Mouse (Mus musculus): ENCODE data around the gene Tmem256. TPM values are rescaled to one million over a fixed set of nuclear protein-coding genes. Genes with fewer than 3 reads are reported as not detected.

Gene Tmem256
- total RNA-seq, 2 experiments from 2014 or later = 144 to 165 TPM

GRCm38 (mm10) chr11:69867335-69867734, 29.0 kb downstream of the Tmem256 start:
- Histone ChIP-seq H3K4me3 (no peak overlapping the region), H3K27ac (0 out of 2 replicates have a peak overlapping the region, but pooled peaks have one; percentile 5)
- no peak for DNase-seq
- intact Hi-C loops (cut with DNase I) = no loop called here
- TF ChIP-seq CTCF (IDR thresholded peaks at IDR 0.05) = no peak

GRCm38 (mm10) chr11:69870289-69871069, 32.2 kb downstream of the Tmem256 start:
- DNase-seq = no peak
- intact Hi-C loops (cut with DNase I) = no loop called here
- H3K4me3 ChIP-seq = no peak overlapping the region

GRCm38 (mm10) chr11:69871822-69872221, 33.5 kb downstream of the Tmem256 start:
- no peak overlapping the region for H3K4me3 ChIP-seq
- intact Hi-C loops (cut with DNase I) = no loop called here

More at GRCm38 (mm10) chr11:69870289-69871069, 32.2 kb downstream of the Tmem256 start:
- no peak overlapping the region for H3K27ac ChIP-seq
- TF ChIP-seq CTCF (IDR thresholded peaks at IDR 0.05) = no peak

GRCm38 (mm10) chr11:69872451-69872850, 34.1 kb downstream of the Tmem256 start:
- Histone ChIP-seq H3K27ac (no peak overlapping the region), H3K4me3 (no peak overlapping the region)
- DNase-seq = no peak
- TF ChIP-seq CTCF (IDR thresholded peaks at IDR 0.05) = no peak
- intact Hi-C loops (cut with DNase I) = no loop called here

More at GRCm38 (mm10) chr11:69871822-69872221, 33.5 kb downstream of the Tmem256 start:
- no peak for DNase-seq
- no peak for TF ChIP-seq CTCF (IDR thresholded peaks at IDR 0.05)
- H3K27ac ChIP-seq = no peak overlapping the region

GRCm38 (mm10) chr11:69876186-69876585, 37.9 kb downstream of the Tmem256 start:
- no peak for DNase-seq
- TF ChIP-seq CTCF (IDR thresholded peaks at IDR 0.05) = peak; percentile 6; the same call in 1 of the 2 replicates
- intact Hi-C loops (cut with DNase I) = loop anchor here (2.0 to 5.0 kb wide), 4 partner anchors 71 to 194 kb away; partner anchors contain the start of genes Polr2a, Senp3 and Tmem102
- Histone ChIP-seq H3K27ac (peak overlapping the region; percentile 76), H3K4me3 (peak overlapping the region; percentile 3)

- TF ChIP-seq CTCF (IDR thresholded peaks at IDR 0.05) = peak; percentile 95
- Histone ChIP-seq H3K27ac (peak overlapping the region; percentile 76), H3K4me3 (peak overlapping the region; percentile 53)
- DNase-seq = peak; percentile 89
- intact Hi-C loops (cut with DNase I) = loop anchor here (2.0 to 5.0 kb wide), 4 partner anchors 72 to 195 kb away; partner anchors contain the start of genes Polr2a, Senp3 and Tmem102
Observed at GRCm38 (mm10) chr11:69876867-69877266, 38.6 kb downstream of the Tmem256 start.

- peak within 1 kb of the TSS; percentile 95 for H3K27ac ChIP-seq
- intact Hi-C loops (cut with DNase I) = loop anchor here (2.0 to 5.0 kb wide), 4 partner anchors 73 to 196 kb away; partner anchors contain the start of genes Polr2a, Senp3 and Tmem102
- DNase-seq = no peak
- H3K4me3 ChIP-seq = peak within 1 kb of the TSS; percentile 89
- no peak for TF ChIP-seq CTCF (IDR thresholded peaks at IDR 0.05)
Observed at GRCm38 (mm10) chr11:69877878-69878277, 39.6 kb downstream of the Tmem256 start, which contains the start of gene Tmem95. TSS of gene Tmem95 (minus strand) at chr11:69878018.

- intact Hi-C loops (cut with DNase I) = loop anchor here (5.0 kb wide), 2 partner anchors 121 to 196 kb away; partner anchors contain the start of genes Polr2a and Senp3
- no peak for DNase-seq
- Histone ChIP-seq H3K4me3 (peak overlapping the region; percentile 89), H3K27ac (peak overlapping the region; percentile 95)
- no peak for TF ChIP-seq CTCF (IDR thresholded peaks at IDR 0.05)
Observed at GRCm38 (mm10) chr11:69878399-69878798, 40.1 kb downstream of the Tmem256 start.

GRCm38 (mm10) chr11:69878952-69879351, 40.6 kb downstream of the Tmem256 start:
- H3K27ac ChIP-seq = peak overlapping the region; percentile 95
- DNase-seq = no peak

GRCm38 (mm10) chr11:69879711-69880110, 41.4 kb downstream of the Tmem256 start:
- intact Hi-C loops (cut with DNase I) = loop anchor here (2.0 to 5.0 kb wide), 3 partner anchors 21 to 197 kb away; partner anchors contain the start of genes 2810408A11Rik, Neurl4, Polr2a and Senp3
- peak overlapping the region; percentile 95 for H3K27ac ChIP-seq
- no peak for TF ChIP-seq CTCF (IDR thresholded peaks at IDR 0.05)
- no peak for DNase-seq
- peak overlapping the region; percentile 89 for H3K4me3 ChIP-seq

More at GRCm38 (mm10) chr11:69878952-69879351, 40.6 kb downstream of the Tmem256 start:
- intact Hi-C loops (cut with DNase I) = loop anchor here (5.0 kb wide), 2 partner anchors 122 to 197 kb away; partner anchors contain the start of genes Polr2a and Senp3
- H3K4me3 ChIP-seq = peak overlapping the region; percentile 89
- no peak for TF ChIP-seq CTCF (IDR thresholded peaks at IDR 0.05)

GRCm38 (mm10) chr11:69880506-69880852, 42.2 kb downstream of the Tmem256 start:
- peak; percentile 78 for TF ChIP-seq CTCF (IDR thresholded peaks at IDR 0.05)
- peak; percentile 75 for DNase-seq
- intact Hi-C loops (cut with DNase I) = loop anchor here (2.0 kb wide), 1 partner anchor 20 kb away; the partner anchor contains the start of genes 2810408A11Rik and Neurl4
- Histone ChIP-seq H3K27ac (peak overlapping the region; percentile 95), H3K4me3 (peak overlapping the region; percentile 89)

- peak; percentile 95 for DNase-seq
- peak within 1 kb of the TSS; percentile 95 for H3K27ac ChIP-seq
- peak within 1 kb of the TSS; percentile 89 for H3K4me3 ChIP-seq
- peak; percentile 35 for TF ChIP-seq CTCF (IDR thresholded peaks at IDR 0.05)
- intact Hi-C loops (cut with DNase I) = loop anchor here (2.0 kb wide), 1 partner anchor 20 kb away; the partner anchor contains the start of genes 2810408A11Rik and Neurl4
Observed at GRCm38 (mm10) chr11:69880853-69881603, 42.7 kb downstream of the Tmem256 start, which contains the start of gene Kctd11. TSS of gene Kctd11 (minus strand) at chr11:69881406.

Measured in gastrocnemius, adult 2 months (tissue).